Mouse (Mus musculus) gastrocnemius, adult 2 months (tissue): ENCODE results near the gene Slc7a9. TPM values are rescaled to one million over a fixed set of nuclear protein-coding genes. Genes with fewer than 3 reads are reported as not detected.

Source experiments
- DNase-seq: peaks from one replicate; pipeline ENCODE4 v3.0.0; 2022
- H3K27ac ChIP-seq: fragments of 200-600 bp; 2 replicates; pipeline ENCODE4 v1.8.1; 2022; ENCODE audit warnings: mild to moderate bottlenecking
- H3K4me3 ChIP-seq: fragments of 200-600 bp; 2 replicates; pipeline ENCODE4 v1.8.1; 2022; ENCODE audit warnings: mild to moderate bottlenecking, moderate library complexity
- CTCF ChIP-seq: fragments of 200-600 bp; IDR thresholded peaks from 2 replicates; pipeline ENCODE4 v1.8.1; 2022; ENCODE audit warnings: antibody characterized with exemption, mild to moderate bottlenecking, moderate library complexity
- intact Hi-C: fragments of 180-260 bp; cut with DNase I; formaldehyde crosslinking; loops from one replicate; pipeline ENCODE4 v1.15.1; 2025
- total RNA-seq, 2 experiments: library from RNA; stranded (reverse); gene quantifications; 2 replicates each; pipeline ENCODE4 v1.2.3; 2021

Gene Slc7a9
- total RNA-seq, 2 experiments from 2014 or later = not detected

- intact Hi-C loops = no loop called here
- no peak for TF ChIP-seq CTCF
- Histone ChIP-seq H3K27ac (no peak overlapping the region), H3K4me3 (no peak overlapping the region)
- DNase-seq = no peak
These were observed 19.3 kb downstream of the Slc7a9 start for GRCm38 (mm10) chr7:35467856-35468255.

- no peak for TF ChIP-seq CTCF
- DNase-seq = no peak
- H3K27ac ChIP-seq = no peak overlapping the region
- intact Hi-C loops = no loop called here
- no peak overlapping the region for H3K4me3 ChIP-seq
These were observed 22.2 kb downstream of the Slc7a9 start for GRCm38 (mm10) chr7:35470794-35471193.

- H3K4me3 ChIP-seq = no peak overlapping the region
- H3K27ac ChIP-seq = no peak overlapping the region
- no peak for DNase-seq
- no peak for TF ChIP-seq CTCF
- intact Hi-C loops = no loop called here
These were observed 27.9 kb downstream of the Slc7a9 start for GRCm38 (mm10) chr7:35476457-35476856.

GRCm38 (mm10) chr7:35485126-35485525 is 36.5 kb downstream of the Slc7a9 start:
- DNase-seq = no peak
- no peak overlapping the region for H3K27ac ChIP-seq
- H3K4me3 ChIP-seq = no peak overlapping the region
- intact Hi-C loops = no loop called here
- TF ChIP-seq CTCF = no peak

GRCm38 (mm10) chr7:35486553-35486952 is 38.0 kb downstream of the Slc7a9 start:
- no peak overlapping the region for H3K4me3 ChIP-seq
- DNase-seq = no peak
- intact Hi-C loops = no loop called here
- no peak overlapping the region for H3K27ac ChIP-seq
- TF ChIP-seq CTCF = no peak

- TF ChIP-seq CTCF = no peak
- no peak overlapping the region for H3K27ac ChIP-seq
- H3K4me3 ChIP-seq = no peak overlapping the region
- intact Hi-C loops = no loop called here
- no peak for DNase-seq
These were observed 41.6 kb downstream of the Slc7a9 start for GRCm38 (mm10) chr7:35490186-35490585.

GRCm38 (mm10) chr7:35491005-35491404 is 42.4 kb downstream of the Slc7a9 start:
- Histone ChIP-seq H3K4me3 (no peak overlapping the region), H3K27ac (no peak overlapping the region)
- intact Hi-C loops = no loop called here
- TF ChIP-seq CTCF = no peak
- DNase-seq = no peak

GRCm38 (mm10) chr7:35497516-35497915 is 48.9 kb downstream of the Slc7a9 start:
- Histone ChIP-seq H3K27ac (no peak overlapping the region), H3K4me3 (no peak overlapping the region)
- no peak for DNase-seq
- intact Hi-C loops = no loop called here
- no peak for TF ChIP-seq CTCF

- intact Hi-C loops = no loop called here
- peak; percentile 12; the same call in 1 of the 2 replicates for TF ChIP-seq CTCF
These were observed 53.4 kb downstream of the Slc7a9 start for GRCm38 (mm10) chr7:35501995-35502394.

More at GRCm38 (mm10) chr7:35501995-35502394, 53.4 kb downstream of the Slc7a9 start:
- DNase-seq = no peak
- H3K4me3 ChIP-seq = no peak overlapping the region
- H3K27ac ChIP-seq = no peak overlapping the region

Other genes starting within 250 kb of the Slc7a9 start
- gene Lrp3, start 233.3 kb upstream of the Slc7a9 start, total RNA-seq = 1 to 10 TPM; 7.5 to 8.6 TPM
- 1 to 10 TPM; 6.4 to 7.4 TPM for gene Gpatch1, start 130.4 kb upstream of the Slc7a9 start, total RNA-seq
- gene Rhpn2, start 114.6 kb upstream of the Slc7a9 start, total RNA-seq = 1 to 10 TPM; 1.2 to 1.3 TPM
- under 1 TPM; 0.75 to 0.92 TPM for gene Faap24, start 52.0 kb upstream of the Slc7a9 start, total RNA-seq
- 1 to 10 TPM; 7.4 to 7.9 TPM for gene Cep89, start 51.8 kb upstream of the Slc7a9 start, total RNA-seq
- not detected for gene Tdrd12, start 88.9 kb downstream of the Slc7a9 start, total RNA-seq
- gene Nudt19, start 107.5 kb downstream of the Slc7a9 start, total RNA-seq = 10 to 100 TPM; 51.9 to 52.4 TPM
- gene Rgs9bp, start 136.8 kb downstream of the Slc7a9 start, total RNA-seq = under 1 TPM in 1 of 2 experiments, not detected in 1; 0.06 TPM
- 10 to 100 TPM; 11.0 to 11.5 TPM for gene Ankrd27, start 137.4 kb downstream of the Slc7a9 start, total RNA-seq
- gene Pdcd5, start 198.7 kb downstream of the Slc7a9 start, total RNA-seq = 100 to 1,000 TPM; 150 to 159 TPM